Mouse (Mus musculus) layer of hippocampus, adult 9-10 months (tissue): ENCODE data around the gene Pon1.
"Not testable (repeated sequence)": the region's sequence is repeated elsewhere in the genome, so short reads cannot be mapped to it uniquely, and the experiment has no call there.

Experiments used
- DNase-seq: peaks from one replicate; pipeline ENCODE4 v3.0.0; 2022; ENCODE audit warnings: low spot score

Pon1 gene

GRCm38 (mm10) chr6:5193693-5194092 is at the start of gene Pon1:
Gene Pon1 (minus strand): TSS chr6:5193946.
- no peak for DNase-seq

GRCm38 (mm10) chr6:5238799-5239198 is 45.1 kb upstream of the Pon1 start:
- no peak for DNase-seq

GRCm38 (mm10) chr6:5237510-5237909 is 43.8 kb upstream of the Pon1 start:
- no peak for DNase-seq

- DNase-seq: no peak
These were observed 43.2 kb upstream of the Pon1 start for GRCm38 (mm10) chr6:5236843-5237371.

- no peak for DNase-seq
These were observed 40.8 kb upstream of the Pon1 start for GRCm38 (mm10) chr6:5234563-5234962.

DNA sequence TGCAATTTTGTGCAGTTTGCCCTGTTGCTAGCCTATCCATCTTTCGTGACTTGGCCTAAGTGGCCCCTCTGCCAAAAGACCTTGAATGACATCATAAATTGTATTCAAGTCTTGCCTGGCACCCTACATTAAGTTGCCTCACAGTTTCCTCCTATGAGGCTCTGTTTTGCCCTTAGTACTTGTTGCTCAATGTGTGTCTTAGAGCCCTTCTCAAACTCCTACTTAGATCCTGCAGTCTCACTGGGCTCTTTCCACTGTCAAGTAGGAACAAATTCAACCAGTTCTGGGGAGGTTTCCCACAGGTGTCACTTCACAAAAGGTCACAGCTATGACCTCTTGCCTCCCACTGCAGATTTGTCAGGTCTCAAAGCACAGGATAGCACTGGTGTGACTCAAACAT is 40.1 kb upstream of the Pon1 start:
- DNase-seq: no peak

DNA sequence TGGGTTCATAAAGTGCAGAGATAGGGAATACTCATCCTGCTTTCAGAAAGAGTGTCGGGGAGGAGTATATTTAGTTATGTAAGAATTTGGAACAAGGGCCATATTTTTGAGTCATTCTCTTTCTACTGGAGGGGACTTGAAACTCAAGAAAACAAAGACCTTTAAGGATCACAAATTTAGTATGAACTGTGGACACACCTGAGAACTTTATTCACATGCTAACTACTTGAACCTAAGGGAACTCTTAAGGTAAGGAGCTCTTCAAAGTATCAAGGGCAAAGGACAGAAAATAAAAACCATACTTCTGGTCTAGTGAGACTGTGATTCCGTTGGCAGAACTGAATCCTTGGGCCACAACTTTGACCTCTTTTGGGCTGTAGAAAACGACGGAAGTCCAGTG is 38.3 kb upstream of the Pon1 start:
- DNase-seq: no peak

- DNase-seq: no peak
These were observed 36.5 kb upstream of the Pon1 start for GRCm38 (mm10) chr6:5230261-5230660.

DNA sequence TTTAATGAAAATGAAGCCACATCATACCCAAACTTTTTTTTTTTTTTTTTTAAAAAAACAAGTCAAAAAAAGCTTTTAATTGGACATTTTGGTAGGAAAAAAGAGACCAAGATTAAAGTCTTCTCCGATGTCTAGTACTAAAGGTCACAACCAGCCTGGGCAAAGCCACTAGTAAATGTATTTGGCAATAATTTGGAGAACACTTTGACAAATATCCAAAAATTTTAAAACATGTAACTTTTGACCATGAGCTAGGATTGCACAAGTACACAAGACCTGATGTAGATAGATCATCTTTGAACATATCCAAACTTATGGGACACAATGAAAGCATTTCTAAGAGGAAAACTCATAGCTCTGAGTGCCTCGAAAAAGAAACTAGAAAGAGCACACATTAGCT is 29.8 kb upstream of the Pon1 start:
- DNase-seq: not testable (repeated sequence)

- no peak for DNase-seq
These were observed 28.3 kb upstream of the Pon1 start for GRCm38 (mm10) chr6:5222080-5222479.

DNA sequence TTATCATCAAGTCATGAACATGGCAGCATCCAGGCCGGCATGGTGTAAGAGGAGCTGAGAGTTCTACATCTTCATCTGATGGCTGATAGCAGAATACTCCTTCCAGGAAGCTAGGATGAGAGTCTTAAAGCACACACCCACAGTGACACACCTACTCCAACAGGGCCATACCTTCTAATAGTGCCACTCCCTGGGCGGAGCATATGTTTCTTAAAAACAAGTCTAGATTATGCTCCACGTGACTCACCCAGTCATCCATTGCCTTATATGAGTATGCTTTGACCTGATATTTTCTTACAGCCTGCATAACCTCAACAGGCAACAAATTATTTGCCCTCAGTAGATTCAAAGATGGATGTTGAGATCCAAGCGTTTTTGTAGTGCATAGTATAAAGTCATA is 24.4 kb upstream of the Pon1 start:
- DNase-seq: no peak

GRCm38 (mm10) chr6:5207817-5208216 is 14.1 kb upstream of the Pon1 start:
- DNase-seq: no peak

- no peak for DNase-seq
These were observed 6.2 kb upstream of the Pon1 start for GRCm38 (mm10) chr6:5199916-5200315.

DNA sequence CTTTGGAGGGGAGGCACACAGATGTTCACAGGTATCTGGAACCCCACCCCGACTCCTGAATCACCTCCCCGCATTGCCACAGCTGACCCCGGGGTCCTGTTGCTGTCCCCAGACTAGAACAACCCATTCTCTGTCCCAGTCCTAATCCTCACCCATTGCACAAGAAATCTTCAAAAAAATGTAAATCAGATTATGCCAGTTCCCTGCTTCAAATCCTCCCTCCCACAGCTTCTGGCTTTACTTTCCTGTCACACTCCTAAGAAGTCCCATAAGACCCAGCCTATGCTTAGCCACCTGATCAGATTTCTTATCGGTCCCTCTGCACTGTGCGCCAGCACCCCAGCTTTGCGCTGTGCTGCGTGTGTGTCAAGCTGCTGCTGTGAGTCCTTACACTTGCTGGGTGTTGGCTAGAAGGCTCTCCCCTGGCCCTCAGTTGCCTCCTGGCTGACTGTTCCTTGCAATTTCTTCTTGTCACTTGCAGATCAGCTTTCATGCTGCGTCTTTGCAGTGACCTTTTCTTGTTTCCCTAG is 5.7 kb upstream of the Pon1 start:
- DNase-seq: no peak

DNA sequence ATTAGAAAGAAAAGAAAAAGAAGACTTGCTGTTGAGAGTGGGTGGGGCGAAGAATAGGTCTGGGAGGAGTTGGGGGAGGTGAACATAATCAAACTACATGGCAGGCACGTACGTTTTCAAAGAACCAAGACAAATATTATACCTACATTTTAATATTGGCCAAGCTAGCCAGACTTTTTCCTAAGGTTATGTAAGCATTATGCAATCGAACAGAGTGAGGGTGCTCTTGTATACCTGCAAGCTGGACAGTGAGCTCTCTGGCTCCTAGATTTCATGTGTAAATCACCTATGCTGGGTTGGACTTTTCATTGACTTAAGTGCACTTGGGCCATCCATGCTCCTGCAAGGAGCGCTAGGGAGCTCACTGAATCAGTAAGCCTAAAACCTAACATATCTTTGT is 4.8 kb upstream of the Pon1 start:
- DNase-seq: no peak

DNA sequence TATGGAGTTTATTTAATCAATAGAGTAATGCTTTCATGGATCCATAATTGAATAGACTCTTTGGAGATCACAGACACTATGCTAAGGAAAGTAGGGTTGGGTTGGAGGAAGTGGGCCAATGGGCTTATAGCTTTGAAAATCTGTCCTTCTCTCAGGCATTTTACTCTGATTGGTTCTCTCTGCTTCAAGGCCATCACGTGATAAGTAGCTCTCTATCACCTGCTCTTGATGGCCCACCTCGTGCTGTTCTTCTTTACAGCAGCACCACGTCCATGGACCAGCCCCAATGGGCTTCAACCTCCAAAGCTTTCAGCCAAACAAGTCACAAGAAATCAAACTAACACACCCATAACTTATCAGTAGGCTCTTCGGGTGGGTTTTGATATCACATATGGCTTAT is 3.0 kb downstream of the Pon1 start:
- no peak for DNase-seq

GRCm38 (mm10) chr6:5189507-5189906 is 4.2 kb downstream of the Pon1 start:
- DNase-seq: no peak

- DNase-seq: no peak
These were observed 4.8 kb downstream of the Pon1 start for GRCm38 (mm10) chr6:5188938-5189337.

GRCm38 (mm10) chr6:5188036-5188435 is 5.7 kb downstream of the Pon1 start:
- DNase-seq: no peak

- DNase-seq: no peak
These were observed 6.2 kb downstream of the Pon1 start for GRCm38 (mm10) chr6:5187586-5187985.

DNA sequence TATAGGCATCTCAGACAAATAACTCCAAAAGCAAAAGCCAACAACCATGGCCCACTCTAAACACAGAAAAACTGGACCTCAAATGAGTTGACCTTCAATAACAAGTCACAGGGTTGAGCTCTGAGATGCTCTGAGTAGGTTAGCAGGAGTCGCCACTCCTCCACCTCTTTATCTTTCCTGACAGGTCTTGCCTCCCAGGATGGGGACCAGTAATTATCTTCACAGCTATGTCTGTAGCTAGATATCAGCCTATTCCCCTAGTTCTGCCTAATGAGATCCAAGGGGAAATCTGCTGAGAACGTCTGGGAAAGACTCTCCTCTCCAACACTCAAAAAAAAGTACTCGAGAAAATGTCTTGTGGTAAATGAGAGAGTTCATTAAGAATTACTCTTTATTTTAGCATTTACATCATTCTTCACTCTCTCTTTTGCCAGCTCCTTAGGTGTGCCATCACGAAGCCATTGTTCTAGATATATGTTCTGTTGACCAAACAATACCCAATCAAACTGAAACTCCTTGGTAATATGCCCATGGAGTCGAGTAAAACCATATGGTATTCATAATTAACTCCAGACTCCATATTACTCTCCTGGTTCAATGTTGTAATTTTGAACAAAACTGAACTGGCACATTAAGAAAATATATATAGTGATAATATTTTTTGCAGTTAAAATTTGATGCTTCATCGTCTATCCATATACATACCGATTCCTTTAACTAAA is 7.4 kb downstream of the Pon1 start:
- no peak for DNase-seq

- DNase-seq: no peak
These were observed 13.1 kb downstream of the Pon1 start for GRCm38 (mm10) chr6:5180645-5181044.

DNA sequence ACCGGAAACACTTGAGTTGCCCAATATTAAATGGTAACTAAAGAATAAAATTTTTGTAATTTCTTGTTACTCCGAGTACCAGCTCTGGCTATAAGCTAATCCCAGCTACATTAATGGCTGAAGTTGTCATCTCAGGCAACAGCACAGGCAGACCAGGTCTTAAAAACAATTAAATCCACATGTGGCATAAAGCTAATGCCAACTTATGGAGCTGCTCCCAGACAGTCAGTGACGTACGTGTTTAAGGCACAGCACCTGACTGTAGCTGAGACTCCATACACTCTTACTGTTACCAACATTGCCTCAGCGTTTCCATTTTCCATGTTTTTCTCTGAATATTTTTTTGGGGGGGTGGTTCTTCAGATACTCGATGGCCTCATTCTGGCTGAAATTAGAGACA is 14.6 kb downstream of the Pon1 start:
- no peak for DNase-seq
